Mouse (Mus musculus) small intestine, adult 2 months (tissue): ENCODE results near the gene Vmn1r17. TPM values are rescaled to one million over a fixed set of nuclear protein-coding genes. Genes with fewer than 3 reads are reported as not detected.
"Not testable (repeated sequence)": the region's sequence is repeated elsewhere in the genome, so short reads cannot be mapped to it uniquely, and the experiment has no call there.

Source experiments
- H3K27ac ChIP-seq: fragments of 200-500 bp; 2 replicates; pipeline ENCODE4 v1.5.1; 2012; ENCODE audit warnings: low read depth, low read length, control low read depth, inconsistent platforms; ENCODE audit not compliant: insufficient read depth
- H3K27me3 ChIP-seq: fragments of 200-500 bp; 2 replicates; pipeline ENCODE4 v1.6.1; 2012; ENCODE audit warnings: mild to moderate bottlenecking, moderate library complexity, low read length, inconsistent platforms; ENCODE audit not compliant: control insufficient read depth, insufficient read depth
- H3K36me3 ChIP-seq: fragments of 200-500 bp; 2 replicates; pipeline ENCODE4 v1.6.1; 2012; ENCODE audit warnings: mild to moderate bottlenecking, low read length, control low read depth, inconsistent platforms; ENCODE audit not compliant: control insufficient read depth, insufficient read depth
- H3K4me1 ChIP-seq: fragments of 200-500 bp; 2 replicates; pipeline ENCODE4 v1.6.1; 2012; ENCODE audit warnings: low read length, inconsistent platforms, mixed read lengths; ENCODE audit not compliant: control insufficient read depth, insufficient read depth, insufficient read length
- H3K4me3 ChIP-seq: fragments of 200-500 bp; 2 replicates; pipeline ENCODE4 v1.5.1; 2012; ENCODE audit warnings: low read depth, mild to moderate bottlenecking, control low read depth, inconsistent platforms, low read length, moderate library complexity
- CTCF ChIP-seq: fragments of 200-500 bp; IDR thresholded peaks from 2 replicates; pipeline ENCODE4 v1.5.1; 2012; ENCODE audit warnings: low read depth, mild to moderate bottlenecking, control low read depth, inconsistent platforms, low read length, moderate library complexity, mixed read lengths; ENCODE audit not compliant: insufficient replicate concordance, insufficient read length; ENCODE audit errors: extremely low read depth
- POLR2A ChIP-seq: fragments of 200-500 bp; IDR thresholded peaks from 2 replicates; pipeline ENCODE4 v1.6.1; 2012; ENCODE audit warnings: low read depth, mild to moderate bottlenecking, control low read depth, inconsistent platforms, low read length, moderate library complexity
- WGBS: fragments of 180-500 bp; shearing (Covaris S2); methylation state at CpG from one replicate; pipeline ENCODE4 v1.1.7; 2018; 5-methylcytosine and 5-hydroxymethylcytosine counted together
- polyA plus RNA-seq: library from polyadenylated mRNA; depleted of rRNA; stranded (reverse); fragments of >200 nt; gene quantifications from 2 replicates; pipeline ENCODE4 v1.2.3, GENCODE M21; 2012; rRNA removed

Gene Vmn1r17
- not detected in 2 replicates for polyA plus RNA-seq

- WGBS = 96% methylated on average over 1 of the region's 1 CpGs
These were observed at the start of gene Vmn1r17 for GRCm38 (mm10) chr6:57363627-57364026. Gene Vmn1r17 (minus strand): TSS chr6:57363727.

GRCm38 (mm10) chr6:57403480-57403879, 40.0 kb upstream of the Vmn1r17 start, which contains the start of gene Vmn1r19:
Gene Vmn1r19 (plus strand): TSS chr6:57403780.
- not testable (repeated sequence) for H3K36me3 ChIP-seq, H3K4me3 ChIP-seq, H3K27ac ChIP-seq, H3K4me1 ChIP-seq, H3K27me3 ChIP-seq
- 53% methylated on average over 3 of the region's 3 CpGs for WGBS

More at GRCm38 (mm10) chr6:57363627-57364026, at the start of gene Vmn1r17:
- Histone ChIP-seq H3K4me3 (no peak within 1 kb of the TSS), H3K36me3 (no peaks in the 10 kb centered on the region), H3K27me3 (no peaks in the 10 kb centered on the region), H3K27ac (no peak within 1 kb of the TSS), H3K4me1 (no peaks in the 10 kb centered on the region)
- TF ChIP-seq POLR2A (no peak), CTCF (no peak)

DNA sequence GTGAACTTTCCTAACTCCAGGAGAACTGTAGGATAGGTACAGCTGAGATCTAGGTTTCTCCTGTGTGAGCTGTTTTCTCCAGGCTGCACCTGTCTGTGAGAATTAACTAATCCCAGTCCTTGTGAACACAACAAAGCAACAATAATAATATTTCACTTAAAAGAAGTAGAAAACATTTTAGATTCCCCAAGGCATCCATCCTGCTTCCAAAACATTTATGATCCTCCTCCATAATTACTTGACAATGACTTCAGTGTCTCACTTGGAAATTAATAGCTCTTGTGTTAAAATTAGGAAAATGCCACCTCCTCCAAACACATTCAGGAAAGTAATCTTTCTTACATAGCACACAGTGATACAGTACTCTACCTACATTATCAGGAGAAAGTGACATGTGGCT, 32.2 kb upstream of the Vmn1r17 start, which contains the start of gene Vmn1r18:
TSS of gene Vmn1r18 (minus strand) at position 101 of the 400 bp plus-strand sequence.
- Histone ChIP-seq H3K4me1 (no peaks in the 10 kb centered on the region), H3K27ac (no peak within 1 kb of the TSS), H3K4me3 (no peak within 1 kb of the TSS), H3K27me3 (no peaks in the 10 kb centered on the region), H3K36me3 (no peaks in the 10 kb centered on the region)
- TF ChIP-seq CTCF = no peak
- no peak for TF ChIP-seq POLR2A

DNA sequence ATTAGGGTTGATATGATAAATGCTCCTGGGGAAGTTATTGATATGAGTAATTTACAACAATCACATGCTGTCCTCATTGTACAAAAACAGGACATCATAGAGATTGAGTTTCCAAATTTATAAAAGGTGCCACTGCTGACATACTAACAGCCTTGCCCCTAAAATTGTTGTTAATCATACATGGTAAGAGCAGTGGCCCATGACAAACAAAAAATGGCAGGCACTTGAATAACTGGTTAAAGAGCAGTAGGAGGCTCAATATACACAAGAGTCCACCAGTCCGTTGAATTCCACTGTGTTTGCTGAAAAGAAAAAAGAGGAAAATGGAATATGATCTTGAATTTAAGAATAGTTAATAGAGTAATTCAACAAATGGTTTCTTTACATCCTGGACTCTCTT, 4.0 kb upstream of the Vmn1r17 start:
- no peak overlapping the region for H3K27ac ChIP-seq
- 73% methylated on average over 1 of the region's 1 CpGs for WGBS
- H3K4me3 ChIP-seq = no peak overlapping the region
- TF ChIP-seq POLR2A = no peak
- no peak for TF ChIP-seq CTCF
- H3K4me1 ChIP-seq = no peaks in the 10 kb centered on the region
- H3K27me3 ChIP-seq = no peaks in the 10 kb centered on the region
- H3K36me3 ChIP-seq = no peaks in the 10 kb centered on the region

GRCm38 (mm10) chr6:57365866-57366265, 2.3 kb upstream of the Vmn1r17 start:
- 92% methylated on average over 1 of the region's 1 CpGs for WGBS
- H3K27ac ChIP-seq, H3K27me3 ChIP-seq, H3K4me1 ChIP-seq, H3K4me3 ChIP-seq, H3K36me3 ChIP-seq: not testable (repeated sequence)

GRCm38 (mm10) chr6:57356864-57357263, 6.7 kb downstream of the Vmn1r17 start:
- Histone ChIP-seq H3K27me3 (no peaks in the 10 kb centered on the region), H3K4me1 (no peaks in the 10 kb centered on the region), H3K4me3 (no peak overlapping the region), H3K36me3 (no peaks in the 10 kb centered on the region), H3K27ac (no peak overlapping the region)
- no peak for TF ChIP-seq POLR2A
- TF ChIP-seq CTCF = no peak
- WGBS = 59% methylated on average over 2 of the region's 2 CpGs

DNA sequence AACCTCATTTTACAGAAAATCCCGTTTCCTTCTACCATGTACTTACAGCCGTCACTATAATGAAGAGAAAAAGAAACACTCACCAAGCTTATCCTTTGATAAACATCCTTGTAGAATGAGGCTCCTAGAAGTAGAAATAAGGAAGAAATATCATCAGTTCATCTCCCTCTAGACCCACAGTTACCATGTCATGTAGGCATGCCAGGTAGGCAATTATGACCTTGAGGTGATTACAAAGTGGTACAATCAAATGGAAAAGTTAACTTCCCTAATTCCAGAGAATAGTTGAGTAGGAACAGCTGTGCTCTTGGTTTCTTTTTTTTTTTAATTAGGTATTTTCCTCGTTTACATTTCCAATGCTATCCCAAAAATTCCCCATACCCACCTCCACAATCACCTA, 34.1 kb downstream of the Vmn1r17 start, which contains the start of gene Vmn1r16:
TSS of gene Vmn1r16 (minus strand) at position 101 of the 400 bp plus-strand sequence.
- no peak within 1 kb of the TSS for H3K4me3 ChIP-seq
- 77% methylated on average over 3 of the region's 3 CpGs for WGBS
- no peak for TF ChIP-seq POLR2A
- TF ChIP-seq CTCF = no peak

GRCm38 (mm10) chr6:57326176-57326575, 37.4 kb downstream of the Vmn1r17 start:
- Histone ChIP-seq H3K27ac (no peak overlapping the region), H3K4me1 (no peaks in the 10 kb centered on the region), H3K36me3 (no peaks in the 10 kb centered on the region), H3K27me3 (no peaks in the 10 kb centered on the region), H3K4me3 (no peak overlapping the region)
- TF ChIP-seq CTCF (no peak), POLR2A (no peak)

More for the DNA sequence above, 34.1 kb downstream of the Vmn1r17 start, which contains the start of gene Vmn1r16:
- no peak within 1 kb of the TSS for H3K27ac ChIP-seq
- no peaks in the 10 kb centered on the region for H3K4me1 ChIP-seq
- H3K27me3 ChIP-seq = no peaks in the 10 kb centered on the region
- H3K36me3 ChIP-seq = no peaks in the 10 kb centered on the region

Other genes starting within 250 kb of the Vmn1r17 start
- gene Vmn1r11, start 230.3 kb downstream of the Vmn1r17 start, polyA plus RNA-seq = not detected in 2 replicates
- not detected in 2 replicates for gene Vmn1r12, start 206.8 kb downstream of the Vmn1r17 start, polyA plus RNA-seq
- gene Vmn1r13, start 160.4 kb downstream of the Vmn1r17 start, polyA plus RNA-seq = not detected in 2 replicates
- not detected in 2 replicates for gene Vmn1r14, start 132.0 kb downstream of the Vmn1r17 start, polyA plus RNA-seq
- gene Vmn1r15, start 105.8 kb downstream of the Vmn1r17 start, polyA plus RNA-seq = not detected in 2 replicates
- not detected in 2 replicates for gene Vmn1r16, start 34.2 kb downstream of the Vmn1r17 start, polyA plus RNA-seq
- not detected in 2 replicates for gene Vmn1r18, start 32.1 kb upstream of the Vmn1r17 start, polyA plus RNA-seq
- gene Vmn1r19, start 40.1 kb upstream of the Vmn1r17 start, polyA plus RNA-seq = not detected in 2 replicates
- gene Vmn1r20, start 65.2 kb upstream of the Vmn1r17 start, polyA plus RNA-seq = not detected in 2 replicates
- gene Ppm1k, start 171.7 kb upstream of the Vmn1r17 start, polyA plus RNA-seq = 0.22 and 0.53 TPM in 2 replicates
- 1.7 and 13.8 TPM in 2 replicates for gene Herc6, start 217.3 kb upstream of the Vmn1r17 start, polyA plus RNA-seq